Mouse (Mus musculus): ENCODE measurements around the gene Ranbp3l. TPM values are rescaled to one million over a fixed set of nuclear protein-coding genes. Genes with fewer than 3 reads are reported as not detected.

Ranbp3l gene
- total RNA-seq, 2 experiments from 2014 or later = not detected

DNA sequence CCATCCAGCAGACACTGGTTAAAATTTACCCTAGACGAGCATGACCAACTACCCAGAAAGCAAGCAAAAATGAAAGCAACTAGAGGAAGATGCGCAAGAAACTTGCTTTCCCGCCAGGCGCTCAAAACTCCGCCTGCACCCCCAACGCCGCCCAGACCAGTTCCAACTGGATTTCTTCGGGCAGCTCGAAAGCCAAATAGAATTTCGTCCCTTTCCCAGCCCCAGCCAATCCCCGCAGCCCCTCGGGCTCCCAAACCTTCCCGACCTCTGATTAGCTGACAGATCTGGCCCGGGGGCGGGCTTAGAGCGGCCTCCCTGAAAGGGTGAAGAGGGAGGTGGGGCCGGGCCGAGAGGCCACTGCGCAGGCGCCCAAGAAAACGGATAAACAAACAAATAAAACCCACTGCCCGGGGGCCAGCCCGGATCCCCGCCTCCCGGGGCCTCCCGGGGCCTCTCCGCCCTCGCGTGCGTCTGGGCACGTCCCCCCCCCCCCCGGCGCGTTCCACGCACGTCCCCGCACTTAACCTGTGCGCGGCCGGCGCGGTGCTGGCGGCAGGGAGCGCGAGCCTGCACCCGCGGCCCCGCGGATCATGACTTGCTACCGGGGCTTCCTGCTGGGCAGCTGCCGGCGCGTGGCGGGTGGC lies 103.3 kb downstream of the Ranbp3l start, which contains the start of gene Nadk2:
Gene Nadk2, plus strand, starts transcription at position 349 of the 644 bp plus-strand sequence.
- peak; percentile 98 to 100 for DNase-seq

DNA sequence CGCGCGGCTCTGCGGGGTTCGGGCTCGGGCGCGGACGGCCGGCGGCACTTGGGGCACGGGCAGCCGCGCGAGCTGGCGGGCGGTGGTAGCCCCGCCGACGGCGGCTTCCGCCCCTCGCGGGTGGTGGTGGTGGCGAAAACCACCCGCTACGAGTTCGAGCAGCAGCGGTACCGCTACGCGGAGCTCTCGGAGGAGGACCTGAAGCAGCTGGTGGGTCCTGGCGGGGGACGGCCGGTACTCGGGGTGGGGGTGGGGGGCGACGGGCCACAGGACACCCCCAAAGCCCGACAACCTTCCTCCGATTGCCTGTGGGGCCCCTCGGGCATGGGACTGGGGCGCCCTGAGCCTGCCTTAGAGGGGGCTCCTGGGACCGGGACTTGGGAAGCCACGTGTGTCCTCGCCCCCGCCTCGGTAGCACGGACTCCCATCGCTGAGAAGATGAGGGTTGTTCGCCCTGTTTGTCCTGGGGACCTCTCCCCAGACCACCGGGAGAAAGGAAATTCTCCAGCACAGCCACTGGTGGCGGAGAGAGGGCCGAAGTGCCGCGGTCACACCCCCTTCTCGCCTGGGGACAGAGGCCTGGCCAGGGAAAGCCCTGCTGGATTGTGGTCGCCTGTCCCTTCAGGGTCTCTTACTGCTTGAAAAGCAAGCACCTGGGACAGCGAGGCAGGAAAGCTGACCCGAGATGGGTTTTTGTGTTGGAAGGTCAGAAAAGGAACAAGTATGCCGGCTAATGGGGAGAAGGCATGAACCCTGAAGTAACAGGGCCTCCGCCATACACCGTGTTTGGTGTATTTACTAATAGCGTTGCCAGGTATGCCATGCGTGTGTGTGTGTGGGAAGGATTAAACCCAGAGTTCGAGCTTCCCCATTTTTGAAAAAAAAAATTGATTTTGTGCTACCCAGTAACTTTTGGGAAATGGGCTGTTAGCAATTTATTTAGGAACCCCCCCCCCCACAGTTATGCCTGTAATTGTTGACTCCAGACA lies 104.1 kb downstream of the Ranbp3l start:
- peak; percentile 40 to 72 for DNase-seq

DNA sequence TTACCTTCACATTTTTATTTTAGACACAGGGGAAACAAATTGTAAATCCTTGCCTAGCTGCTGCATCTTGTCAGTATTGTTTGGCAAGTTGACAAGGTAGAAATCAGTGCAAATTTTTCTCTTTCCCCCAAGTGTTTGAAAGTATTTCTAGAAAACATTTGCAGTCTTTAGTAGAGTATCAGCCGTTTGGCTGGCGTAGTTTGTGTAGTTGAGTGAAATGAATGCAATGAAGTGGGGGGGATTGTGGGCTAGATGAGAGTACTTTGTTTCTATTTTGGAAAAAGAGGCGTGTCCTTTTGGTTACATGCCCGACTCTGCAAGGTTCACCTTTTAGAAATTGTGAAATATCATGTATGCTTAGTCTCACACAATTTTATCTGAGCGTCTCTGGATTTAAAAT lies 104.9 kb downstream of the Ranbp3l start:
- DNase-seq = peak; percentile 59 to 68

DNA sequence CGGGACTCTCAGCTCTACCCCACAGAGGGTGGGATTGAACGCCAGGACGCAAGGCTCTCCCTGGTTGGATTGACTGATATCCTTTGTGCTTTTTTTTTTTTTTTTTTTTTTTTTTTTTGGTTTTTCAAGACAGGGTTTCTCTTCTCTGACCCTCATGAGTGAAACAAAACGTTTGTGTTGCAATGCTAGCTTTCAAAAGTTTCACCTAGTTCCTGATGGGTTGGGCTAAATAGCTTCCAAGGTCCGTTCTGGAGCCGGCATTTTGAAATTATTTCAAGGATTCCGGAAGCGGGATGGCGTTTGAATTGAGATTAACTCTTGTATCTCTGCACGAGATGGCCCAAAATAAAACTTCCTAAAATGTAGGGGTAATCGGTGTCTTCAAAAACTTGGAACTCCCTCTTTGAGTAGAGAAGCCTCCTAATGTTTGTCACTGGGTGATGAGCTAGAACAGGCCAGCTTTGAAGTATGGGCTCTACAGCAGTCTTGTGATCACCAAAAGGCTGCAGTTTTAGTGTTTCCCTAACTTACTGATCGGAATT lies 105.4 kb downstream of the Ranbp3l start:
- peak in 1 of 2 experiments; percentile 43 for DNase-seq

DNA sequence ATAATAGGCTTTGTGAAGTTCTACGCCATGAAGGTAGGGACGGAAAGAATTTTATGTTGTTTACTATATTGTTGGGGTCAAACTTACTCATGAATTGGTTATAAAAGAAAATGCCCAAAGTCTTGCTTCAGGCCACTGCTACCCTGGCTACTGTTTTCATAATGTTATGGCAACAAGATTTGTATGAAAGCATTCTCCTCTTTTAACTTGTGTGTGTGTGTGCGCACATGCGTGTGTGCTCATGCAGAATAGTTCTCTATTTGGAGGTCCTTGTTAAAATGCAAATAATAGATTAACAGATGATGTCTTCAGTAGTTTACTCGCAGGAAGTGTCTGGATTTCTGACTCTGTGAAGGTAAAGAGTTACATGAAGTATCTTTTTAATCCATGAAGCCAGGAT lies 105.9 kb downstream of the Ranbp3l start:
- no peak for DNase-seq

DNA sequence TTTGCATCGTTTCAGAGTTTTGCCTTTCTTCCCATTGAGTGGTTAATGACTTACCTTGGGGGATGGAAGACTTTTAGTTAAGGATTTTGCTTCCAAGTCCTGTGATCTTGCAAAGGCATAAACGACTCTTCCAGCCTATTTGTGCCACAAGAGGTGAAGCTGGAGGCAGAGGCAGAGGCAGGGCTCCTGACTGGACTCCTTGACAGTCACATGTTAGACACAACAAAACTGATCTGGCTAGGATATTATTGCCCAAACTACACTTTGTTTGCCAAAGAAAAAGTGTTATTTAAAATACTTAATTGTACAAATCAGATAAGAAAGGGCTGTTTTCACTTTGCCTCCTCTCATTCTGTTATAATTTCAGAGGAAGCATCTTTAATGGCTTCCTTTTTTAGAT lies 106.4 kb downstream of the Ranbp3l start:
- DNase-seq = no peak

DNA sequence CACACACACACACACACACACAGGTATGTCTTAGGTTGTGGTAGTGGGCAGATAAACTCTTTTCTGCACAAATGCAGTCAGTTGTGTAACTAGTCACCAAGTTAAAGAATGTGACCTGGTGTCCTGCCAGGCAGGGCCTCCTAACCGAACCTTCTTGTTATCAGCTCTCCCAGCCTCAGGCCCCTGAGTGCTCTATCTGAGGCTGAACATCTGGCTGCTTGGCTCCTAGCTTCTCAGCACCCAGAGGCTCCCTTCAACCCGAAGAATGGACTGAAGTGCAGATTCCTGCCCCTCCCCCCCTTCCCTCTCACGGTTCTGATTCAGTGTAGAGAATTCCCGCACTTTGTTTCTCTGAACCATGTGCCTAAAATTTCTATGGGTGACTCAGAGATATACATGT lies 106.9 kb downstream of the Ranbp3l start:
- DNase-seq = peak; percentile 43 to 56

DNA sequence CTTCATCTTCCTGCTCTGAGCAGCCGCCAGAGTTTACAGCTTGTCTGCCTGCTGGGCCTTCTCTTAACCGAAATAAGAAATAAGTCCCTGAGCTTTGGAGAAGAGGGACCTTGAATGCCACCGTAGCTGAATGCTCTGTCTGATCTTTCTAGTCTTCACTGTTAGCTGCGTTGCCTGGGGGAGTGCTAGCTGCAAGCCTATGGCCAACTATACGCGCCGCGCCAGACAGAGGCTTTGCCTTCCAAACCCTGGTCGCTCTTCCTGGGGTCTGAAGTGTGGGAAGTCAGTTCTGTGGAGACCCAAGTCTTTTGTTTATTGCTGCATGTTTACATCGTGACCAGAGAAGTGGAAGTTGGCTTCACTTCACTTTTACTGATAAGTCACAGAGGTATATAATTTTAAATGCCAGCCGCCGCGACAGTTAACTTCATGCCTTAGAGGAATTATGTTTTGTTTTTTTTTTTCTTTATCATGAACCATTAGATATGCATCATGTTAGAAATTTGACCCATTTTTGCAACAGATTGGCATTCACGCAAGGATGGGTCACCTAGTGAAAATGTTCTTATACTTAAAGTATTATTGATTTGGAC lies 108.0 kb downstream of the Ranbp3l start:
- no peak for DNase-seq

DNA sequence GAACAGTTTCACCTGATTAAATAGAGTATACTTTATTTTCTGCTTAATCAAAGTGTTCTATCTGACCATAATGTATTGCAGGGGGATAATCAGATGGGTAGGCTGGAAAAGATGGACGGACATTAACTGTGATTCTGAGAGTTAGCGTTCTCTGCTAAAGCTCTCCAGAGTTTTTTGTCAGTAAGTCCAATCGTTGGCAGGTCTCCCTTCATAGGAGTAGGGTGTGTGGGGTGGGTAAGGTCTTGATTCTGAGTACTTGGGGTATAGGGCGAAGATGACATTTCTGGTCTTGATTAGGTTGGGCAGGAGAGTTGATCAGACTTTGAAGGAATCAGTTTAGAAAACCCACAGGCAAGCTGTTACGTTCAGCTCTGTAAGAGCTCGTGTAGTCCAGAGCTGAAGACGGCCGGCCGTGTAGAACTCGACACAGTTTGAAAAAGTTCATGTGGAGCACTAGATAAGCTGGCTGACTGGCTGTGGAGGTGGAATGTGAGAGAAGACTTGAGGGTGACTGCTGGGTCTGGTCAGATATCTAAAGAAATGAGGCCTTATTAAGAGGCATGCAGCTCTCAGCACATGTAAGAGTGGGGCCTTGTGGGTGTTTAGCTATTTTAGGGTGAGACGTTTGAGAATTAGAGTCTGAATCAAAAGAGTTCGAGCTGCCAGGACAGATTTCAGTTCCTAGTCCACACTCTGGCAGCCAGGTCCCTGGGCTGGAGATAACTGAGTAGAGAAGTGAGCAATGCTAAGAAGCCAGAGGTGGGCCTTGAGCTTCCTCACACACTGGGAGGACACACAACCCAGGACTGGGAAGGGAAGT lies 110.9 kb downstream of the Ranbp3l start:
- DNase-seq = peak; percentile 40 to 42

DNA sequence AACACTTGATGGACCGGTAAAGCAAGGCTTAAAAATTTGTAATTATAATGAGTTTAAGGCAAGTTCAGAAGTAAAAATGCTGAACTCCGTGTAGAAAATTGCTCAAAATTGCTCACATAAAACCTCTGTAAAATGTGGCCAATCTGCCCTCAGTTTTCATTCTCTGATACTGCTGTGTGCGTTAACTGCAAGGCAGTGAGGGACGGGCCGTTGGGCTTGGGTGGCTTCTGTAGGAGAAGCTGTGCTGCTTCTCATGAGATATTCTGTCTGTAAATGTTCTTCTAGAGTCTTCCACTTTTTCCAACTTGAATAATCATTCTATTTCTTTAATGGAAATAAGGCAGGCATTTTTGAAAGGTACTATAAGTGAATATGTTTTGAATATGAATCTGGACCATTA lies 111.9 kb downstream of the Ranbp3l start:
- no peak for DNase-seq

DNA sequence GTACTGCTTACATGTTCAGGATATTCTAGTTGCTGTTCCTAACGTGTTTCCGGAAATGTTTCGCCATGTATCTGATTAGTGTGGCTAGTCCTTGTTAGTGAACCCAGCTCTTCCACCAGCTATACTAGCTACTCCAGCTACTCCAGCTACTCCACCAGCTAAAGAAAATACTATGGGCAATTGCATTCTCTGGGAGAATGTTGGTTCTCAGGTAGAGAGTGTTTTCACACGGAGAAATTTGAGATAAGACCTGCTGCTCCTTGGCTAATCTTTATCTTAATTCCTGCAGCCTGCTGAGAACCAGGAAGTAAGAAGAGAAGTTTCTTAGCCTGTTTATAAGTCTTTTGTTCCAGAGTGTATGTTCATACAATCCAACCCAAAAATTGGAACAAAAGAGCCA lies 112.5 kb downstream of the Ranbp3l start:
- no peak for DNase-seq

DNA sequence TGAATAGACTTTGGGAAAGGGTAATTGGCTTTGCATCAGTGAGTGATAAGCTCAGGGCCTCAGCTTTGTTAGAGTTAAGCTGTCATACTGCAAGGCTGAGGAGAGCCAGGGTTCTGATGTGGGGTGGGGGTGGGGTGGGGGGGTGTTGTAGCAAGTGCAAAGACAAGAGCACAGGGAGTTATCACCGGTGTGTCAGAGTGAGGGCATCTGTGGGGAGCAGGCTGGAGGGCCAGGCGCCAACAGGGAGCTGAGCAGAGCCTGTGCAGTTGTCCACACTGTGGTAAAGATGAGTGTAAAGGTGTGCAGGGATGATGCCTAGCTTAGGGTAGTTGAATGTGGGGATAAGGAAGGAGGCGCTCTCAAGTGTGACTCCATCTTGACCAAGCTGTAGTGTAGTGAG lies 113.5 kb downstream of the Ranbp3l start:
- no peak for DNase-seq

DNA sequence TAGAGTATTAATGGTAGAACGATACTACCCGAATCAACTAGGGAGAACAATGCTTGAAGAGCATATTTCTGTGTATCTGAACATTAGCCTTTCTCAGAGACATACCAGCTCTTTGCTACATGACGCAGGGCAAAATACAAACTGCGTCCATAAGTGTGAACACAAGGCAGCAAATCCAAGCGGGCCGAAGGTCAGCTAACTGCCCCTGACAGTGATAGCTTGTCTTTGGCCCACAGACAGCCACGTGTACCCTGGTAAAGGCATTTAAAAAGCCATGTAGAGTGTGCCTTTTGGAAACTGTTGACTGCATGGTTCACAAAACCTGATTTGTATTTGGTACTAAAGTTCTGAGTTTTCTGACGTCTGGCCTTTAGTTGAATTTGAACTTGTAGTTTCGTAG lies 115.0 kb downstream of the Ranbp3l start:
- DNase-seq = peak; percentile 37 to 44

DNA sequence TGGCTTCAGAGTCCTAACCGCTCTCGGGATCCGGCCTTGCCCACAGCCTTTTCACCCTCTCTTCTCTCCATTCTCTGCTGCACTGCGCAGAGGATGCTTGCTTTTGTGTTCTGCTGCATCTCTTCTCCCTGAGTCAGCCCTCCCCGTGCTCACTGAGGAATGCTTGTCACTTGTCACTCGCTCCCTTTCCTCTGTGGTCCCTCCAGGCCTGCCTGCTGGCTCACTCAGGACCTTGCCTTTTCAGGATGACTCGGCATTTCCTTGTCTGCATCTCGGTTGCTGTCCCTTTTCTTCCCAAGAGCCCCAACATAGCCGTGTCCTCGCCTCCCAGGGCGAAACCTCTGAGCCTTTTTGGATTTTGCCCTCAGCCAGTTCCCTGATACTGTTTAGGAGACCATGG lies 119.1 kb downstream of the Ranbp3l start:
- DNase-seq = no peak

DNA sequence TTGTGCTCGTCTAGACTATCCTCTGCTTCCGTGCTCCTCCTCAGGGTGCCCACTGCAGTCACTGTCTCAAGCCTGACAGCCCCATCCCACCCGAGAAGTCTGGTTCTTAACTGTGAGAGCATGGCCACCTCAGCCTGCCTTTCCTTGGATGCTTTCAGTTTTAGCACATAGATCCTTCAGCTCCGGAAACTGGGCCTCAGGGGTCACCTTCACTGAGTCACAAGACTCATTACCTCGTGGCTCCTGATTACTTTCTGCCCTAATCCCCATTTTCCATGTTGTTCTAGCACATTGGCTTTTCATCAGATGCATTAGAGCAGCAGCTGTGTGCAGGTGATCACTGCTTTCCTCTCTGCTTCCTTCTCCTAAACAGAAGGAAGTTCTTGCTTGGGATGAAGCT lies 119.7 kb downstream of the Ranbp3l start:
- DNase-seq = no peak

DNA sequence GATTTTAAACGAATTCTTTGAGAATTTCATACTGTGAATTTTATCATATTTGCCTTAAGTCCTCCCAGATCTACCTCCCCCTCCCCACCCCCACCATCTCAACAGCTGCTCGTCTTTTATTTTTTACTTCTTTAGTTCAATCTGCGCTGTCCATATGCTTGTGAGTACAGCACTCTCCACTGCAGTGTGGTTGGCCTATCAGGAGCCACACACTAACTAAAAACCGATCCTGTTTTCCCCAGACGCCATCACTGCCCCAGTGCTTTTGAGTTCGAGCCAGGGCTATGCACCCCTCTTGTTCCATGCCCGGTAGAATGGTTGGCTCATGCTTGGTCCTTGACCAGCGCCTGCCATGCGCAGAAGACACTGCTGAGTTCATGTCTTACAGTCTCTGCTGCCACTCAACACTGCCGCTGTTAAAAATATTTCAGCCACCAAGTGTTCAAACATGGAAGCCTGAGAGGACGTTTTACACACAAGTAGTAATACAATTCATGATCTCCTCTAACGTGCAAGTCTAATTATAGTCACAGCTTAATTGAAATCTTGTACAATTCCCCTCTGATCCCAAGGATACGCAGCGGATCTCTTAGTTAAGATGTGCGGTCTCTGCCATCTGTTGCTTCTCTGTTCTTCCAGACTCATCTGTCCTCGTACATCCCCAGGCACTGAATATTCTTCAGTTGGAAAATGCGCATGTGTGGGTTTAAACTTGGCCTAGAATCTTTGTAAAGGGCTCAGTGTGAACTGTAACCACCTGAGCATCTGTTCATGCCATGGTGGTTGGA lies 120.3 kb downstream of the Ranbp3l start:
- DNase-seq = no peak

DNA sequence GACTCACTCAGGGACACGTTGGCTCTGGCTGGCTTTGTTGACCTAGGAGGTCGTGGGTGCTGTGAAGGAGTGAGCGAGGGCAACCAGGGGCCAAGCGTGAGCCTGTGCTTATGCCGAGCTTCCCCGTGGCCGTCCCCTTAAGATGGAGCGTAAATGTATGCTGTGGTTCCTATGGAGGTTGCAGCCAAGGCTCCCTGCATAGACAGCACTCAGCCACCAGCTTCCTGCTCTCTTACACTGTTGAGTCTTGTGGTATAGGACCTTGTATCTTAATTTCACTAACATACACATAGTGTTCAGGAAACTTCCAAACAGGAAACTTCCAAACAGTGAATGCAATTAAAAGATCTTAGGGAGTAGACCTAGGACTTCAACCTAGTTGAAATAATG lies 120.9 kb downstream of the Ranbp3l start:
- DNase-seq = no peak

DNA sequence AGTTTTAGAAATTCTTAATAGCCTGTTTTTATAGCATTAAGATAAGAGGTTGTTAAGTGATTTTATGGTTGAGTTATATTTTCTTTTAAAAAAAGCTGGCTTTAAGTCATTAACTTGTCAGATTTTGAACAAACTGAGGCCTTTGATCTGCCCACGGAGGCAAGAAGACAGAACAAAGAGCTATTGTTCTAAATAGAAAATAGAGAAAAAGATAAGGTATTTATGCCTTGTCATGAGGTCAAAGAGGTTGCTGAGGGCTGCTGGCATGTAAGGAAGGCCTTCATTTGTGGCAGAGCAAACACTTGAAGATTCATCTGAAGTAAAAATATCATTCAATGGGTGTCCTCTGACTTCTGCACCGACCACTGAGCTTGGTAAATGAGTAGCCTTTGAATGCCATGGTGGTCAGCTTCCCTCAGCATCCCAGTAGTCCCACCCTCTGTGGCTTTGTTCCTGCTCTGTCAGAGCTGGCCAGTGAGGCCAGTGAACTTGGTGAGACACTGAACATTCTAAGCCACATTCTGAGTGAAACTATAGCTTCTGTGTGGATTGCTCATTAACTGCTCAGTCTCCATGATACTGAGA lies 121.5 kb downstream of the Ranbp3l start:
- DNase-seq = no peak

DNA sequence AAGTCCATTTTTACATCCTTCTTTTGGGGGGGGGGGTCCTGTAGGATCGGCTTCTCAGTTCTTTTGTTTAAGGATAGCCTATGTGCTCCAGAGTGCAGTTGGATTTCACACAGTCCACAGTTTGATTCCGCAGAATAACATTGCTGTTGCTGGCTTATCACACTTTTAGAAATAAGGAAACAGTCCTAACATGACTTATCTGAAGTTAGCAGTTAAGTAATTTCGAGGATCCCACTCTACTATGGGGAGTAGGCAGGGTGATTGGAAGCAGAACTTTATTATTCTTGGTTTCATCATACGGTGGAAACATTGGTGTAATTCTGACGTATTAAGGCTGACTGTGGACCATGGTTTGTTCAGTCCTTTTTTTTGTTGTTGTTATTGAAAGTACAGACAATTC lies 122.9 kb downstream of the Ranbp3l start:
- no peak for DNase-seq

DNA sequence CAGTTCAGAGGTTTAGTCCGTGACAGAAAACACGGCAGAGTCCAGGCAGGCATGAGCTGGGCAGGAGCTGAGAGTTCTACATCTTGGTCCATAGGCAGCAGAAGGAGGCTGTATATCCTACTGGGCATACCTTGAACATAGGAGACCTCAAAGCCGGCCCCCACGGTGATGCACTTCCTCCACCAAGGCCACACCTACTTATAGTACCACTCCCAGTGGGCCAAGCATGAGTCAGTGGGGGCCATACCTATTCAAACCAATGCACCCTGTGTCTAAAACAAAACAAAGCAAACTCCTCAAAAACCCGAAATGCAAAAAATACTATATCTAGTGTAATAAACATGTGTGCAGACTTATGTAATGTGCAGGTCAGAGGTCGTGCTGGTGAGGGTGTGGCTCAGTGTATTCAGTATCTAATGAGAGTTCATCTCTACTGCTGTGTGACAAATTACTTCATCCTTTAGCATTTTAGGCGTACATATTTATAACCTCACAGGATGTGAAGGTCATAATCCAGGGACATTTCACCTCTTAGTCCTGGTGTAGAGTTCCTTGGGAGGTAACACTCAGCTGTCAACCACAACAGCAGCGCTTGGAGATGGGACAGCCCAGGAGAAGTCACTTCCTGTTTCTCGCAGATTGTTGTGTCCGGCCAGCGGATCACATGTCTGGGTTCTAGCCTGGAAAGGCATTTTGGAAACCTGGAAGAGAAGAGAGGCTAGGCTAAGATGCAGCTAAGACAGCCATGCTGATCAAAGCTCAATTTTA lies 126.0 kb downstream of the Ranbp3l start:
- no peak for DNase-seq

Data from heart, adult 18-20 months (tissue).